Mouse (Mus musculus): ENCODE results near the gene Setd3.

GRCm38 (mm10) chr12:108176366-108176765 lies 2.7 kb downstream of the Setd3 start:
- TF ChIP-seq EP300 (IDR thresholded peaks at IDR 0.05; ENCODE audit: low read depth) = no peak
- TF ChIP-seq CTCF (IDR thresholded peaks at IDR 0.05; ENCODE audit: low read depth) = no peak

Data from liver, postnatal 0 days (tissue).